Mouse (Mus musculus): Measurements from ENCODE around the gene Slc1a4. TPM values are rescaled to one million over a fixed set of nuclear protein-coding genes. Genes with fewer than 3 reads are reported as not detected.

Gene Slc1a4
- 2.0 and 2.6 TPM in 2 replicates for polyA plus RNA-seq (2012; rRNA removed; ENCODE audit: low replicate concordance)

GRCm38 (mm10) chr11:20332561-20333514 is at the start of gene Slc1a4:
Gene Slc1a4, minus strand, starts transcription at chr11:20332713.

Other genes starting within 250 kb of the Slc1a4 start
- gene Actr2, start 219.8 kb downstream of the Slc1a4 start, polyA plus RNA-seq (2012; rRNA removed; ENCODE audit: low replicate concordance): 17.0 and 28.8 TPM in 2 replicates
- 40.1 and 74.6 TPM in 2 replicates for gene Rab1a, start 131.3 kb downstream of the Slc1a4 start, polyA plus RNA-seq (2012; rRNA removed; ENCODE audit: low replicate concordance)
- gene Cep68, start 83.3 kb downstream of the Slc1a4 start, polyA plus RNA-seq (2012; rRNA removed; ENCODE audit: low replicate concordance): 20.7 and 23.4 TPM in 2 replicates
- gene Sertad2, start 210.5 kb upstream of the Slc1a4 start, polyA plus RNA-seq (2012; rRNA removed; ENCODE audit: low replicate concordance): 28.0 and 39.6 TPM in 2 replicates